Mouse (Mus musculus) intestine, embryonic 14.5 days (tissue): ENCODE measurements around the gene Pax5. TPM values are rescaled to one million over a fixed set of nuclear protein-coding genes. Genes with fewer than 3 reads are reported as not detected.
A peak's percentile ranks its signal among the peaks of the same experiment; 100 is the strongest.
"Not testable (repeated sequence)": the region's sequence is repeated elsewhere in the genome, so short reads cannot be mapped to it uniquely, and the experiment has no call there.

Experiments
- ATAC-seq: fragments of 200-750 bp; cut with Nextera tagmentation; replicated peaks from 2 replicates; pipeline ENCODE4 v1.8.0; 2017; ENCODE audit warnings: low read depth, moderate number of reproducible peaks, moderate TSS enrichment, moderate library complexity; ENCODE audit not compliant: low FRiP score, low TSS enrichment
- DNase-seq: peaks from one replicate; pipeline ENCODE4 v3.0.0-alpha.2; 2018; ENCODE audit warnings: low spot score
- H3K27ac ChIP-seq: fragments of 300-500 bp; sonication (generic); 2 replicates; pipeline ENCODE4 v1.5.1; 2014; ENCODE audit warnings: low read depth, mild to moderate bottlenecking, control low read depth
- H3K27me3 ChIP-seq: fragments of 300-500 bp; sonication (generic); replicated peaks from 2 replicates; pipeline ENCODE4 v1.6.1; 2014; ENCODE audit warnings: low read length, control low read depth; ENCODE audit not compliant: control insufficient read depth, insufficient read depth
- H3K36me3 ChIP-seq: fragments of 300-500 bp; sonication (generic); 2 replicates; pipeline ENCODE4 v1.6.1; 2014; ENCODE audit warnings: low read length, control low read depth; ENCODE audit not compliant: control insufficient read depth, insufficient read depth
- H3K4me1 ChIP-seq: fragments of 300-500 bp; sonication (generic); replicated peaks from 2 replicates; pipeline ENCODE4 v1.6.1; 2014; ENCODE audit warnings: low read length, control low read depth, mixed read lengths; ENCODE audit not compliant: control insufficient read depth, insufficient read depth
- H3K4me2 ChIP-seq: fragments of 300-500 bp; sonication (generic); 2 replicates; pipeline ENCODE4 v1.6.1; 2014; ENCODE audit warnings: low read length
- H3K4me3 ChIP-seq: fragments of 300-500 bp; sonication (generic); 2 replicates; pipeline ENCODE4 v1.5.1; 2014; ENCODE audit warnings: low read depth, low read length, control low read depth, mixed read lengths
- H3K9ac ChIP-seq: fragments of 300-500 bp; sonication (generic); 2 replicates; pipeline ENCODE4 v1.6.1; 2014; ENCODE audit warnings: mild to moderate bottlenecking, low read length
- H3K9me3 ChIP-seq: fragments of 300-500 bp; sonication (generic); 2 replicates; pipeline ENCODE4 v1.6.1; 2016; ENCODE audit warnings: low read length, control low read depth; ENCODE audit not compliant: control insufficient read depth
- WGBS: fragments of 180-500 bp; shearing (Covaris S2); extraction: QIAGEN DNeasy Blood & Tissue Kit; methylation state at CpG from one replicate; pipeline ENCODE4 v1.1.7; 2014; 5-methylcytosine and 5-hydroxymethylcytosine counted together
- polyA plus RNA-seq: library from polyadenylated mRNA; unstranded; fragments of >200 nt; fragmentation: Nextera tagmentation; extraction: Ambion mirVana; gene quantifications from 2 replicates; pipeline ENCODE4 v1.2.1, GENCODE M21; 2014

Pax5 gene
- polyA plus RNA-seq, result not detected in 2 replicates

DNA sequence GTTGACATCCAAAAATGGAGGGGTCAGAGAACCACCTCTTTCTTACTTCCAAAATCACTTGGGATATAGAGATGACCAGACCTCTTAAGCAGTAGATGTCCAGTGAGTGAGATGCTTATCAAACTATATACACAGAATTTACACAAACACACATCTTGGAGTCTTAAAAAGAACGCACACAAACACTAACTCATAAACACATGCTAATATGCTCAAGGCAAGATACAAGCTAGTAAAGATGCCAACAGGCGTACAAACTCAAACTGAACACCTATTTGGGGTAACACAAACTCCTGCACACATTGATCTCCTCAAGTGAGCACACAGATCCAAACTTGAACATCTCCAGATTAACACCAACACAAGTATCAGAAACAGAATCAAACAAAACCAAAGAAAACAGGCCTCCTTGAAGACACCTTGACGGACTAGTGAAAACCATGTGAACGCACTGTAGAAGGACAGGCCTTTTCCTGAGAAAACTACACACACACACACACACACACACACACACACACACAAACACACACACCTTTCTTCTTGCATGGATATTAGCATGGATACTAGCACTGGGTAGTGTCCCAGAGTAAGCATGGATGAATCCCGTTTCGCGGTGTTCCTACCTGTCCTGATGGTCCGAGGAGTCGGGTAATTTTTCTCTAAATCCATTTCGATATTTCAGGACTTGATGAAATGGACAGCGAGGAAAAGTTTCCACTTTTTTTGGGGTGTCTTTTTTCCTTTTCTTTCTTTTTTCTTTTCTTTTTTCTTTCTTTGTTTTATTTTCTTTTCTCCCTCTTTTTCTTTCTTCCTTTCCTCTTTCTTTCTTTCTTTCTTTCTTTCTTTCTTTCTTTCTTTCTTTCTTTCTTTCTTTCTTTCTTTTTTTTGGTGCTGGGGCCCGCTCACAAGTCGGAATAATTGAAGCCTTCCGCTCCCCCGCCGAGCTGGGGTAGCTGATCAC lies at the start of gene Pax5:
Gene Pax5 (minus strand): TSS at position 748 of the 961 bp plus-strand sequence.
- no peak for DNase-seq
- WGBS, result 25% methylated on average over 16 of the region's 16 CpGs
- Histone ChIP-seq H3K4me2 (no peak within 1 kb of the TSS), H3K27ac (no peak within 1 kb of the TSS), H3K4me3 (no peak within 1 kb of the TSS), H3K9me3 (no peaks in the 10 kb centered on the region), H3K4me1 (0 out of 2 replicates have a peak, but pooled peaks cover 6% of the 10 kb centered on the region), H3K36me3 (no peaks in the 10 kb centered on the region), H3K27me3 (peaks cover 100% of the 10 kb centered on the region), H3K9ac (no peak within 1 kb of the TSS)
- ATAC-seq, result no peak

DNA sequence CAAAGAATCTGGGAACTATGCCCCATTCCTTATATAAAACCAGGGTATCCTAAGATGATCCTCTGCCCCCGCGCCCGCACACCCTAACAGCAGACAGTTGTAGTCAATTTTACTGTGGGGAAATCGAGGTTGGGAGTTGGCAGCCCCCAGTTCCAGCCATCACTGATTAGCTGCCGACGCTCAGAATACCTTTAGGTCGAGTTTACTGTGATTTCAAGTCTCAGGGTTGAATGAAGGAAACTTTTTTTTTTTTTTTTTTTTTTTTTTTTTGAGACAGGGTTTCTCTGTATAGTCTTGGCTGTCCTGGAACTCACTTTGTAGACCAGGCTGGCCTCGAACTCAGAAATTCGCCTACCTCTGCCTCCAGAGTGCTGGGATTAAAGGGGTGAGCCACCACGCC lies 46.8 kb upstream of the Pax5 start:
- not testable (repeated sequence) for DNase-seq, H3K9me3 ChIP-seq, ATAC-seq, H3K27me3 ChIP-seq, H3K4me1 ChIP-seq, H3K36me3 ChIP-seq
- 5% methylated on average over 10 of the region's 10 CpGs for WGBS
- Histone ChIP-seq H3K4me3 (peak overlapping the region; percentile 92), H3K9ac (peak overlapping the region; percentile 93), H3K27ac (peak overlapping the region; percentile 95), H3K4me2 (peak overlapping the region; percentile 85)

DNA sequence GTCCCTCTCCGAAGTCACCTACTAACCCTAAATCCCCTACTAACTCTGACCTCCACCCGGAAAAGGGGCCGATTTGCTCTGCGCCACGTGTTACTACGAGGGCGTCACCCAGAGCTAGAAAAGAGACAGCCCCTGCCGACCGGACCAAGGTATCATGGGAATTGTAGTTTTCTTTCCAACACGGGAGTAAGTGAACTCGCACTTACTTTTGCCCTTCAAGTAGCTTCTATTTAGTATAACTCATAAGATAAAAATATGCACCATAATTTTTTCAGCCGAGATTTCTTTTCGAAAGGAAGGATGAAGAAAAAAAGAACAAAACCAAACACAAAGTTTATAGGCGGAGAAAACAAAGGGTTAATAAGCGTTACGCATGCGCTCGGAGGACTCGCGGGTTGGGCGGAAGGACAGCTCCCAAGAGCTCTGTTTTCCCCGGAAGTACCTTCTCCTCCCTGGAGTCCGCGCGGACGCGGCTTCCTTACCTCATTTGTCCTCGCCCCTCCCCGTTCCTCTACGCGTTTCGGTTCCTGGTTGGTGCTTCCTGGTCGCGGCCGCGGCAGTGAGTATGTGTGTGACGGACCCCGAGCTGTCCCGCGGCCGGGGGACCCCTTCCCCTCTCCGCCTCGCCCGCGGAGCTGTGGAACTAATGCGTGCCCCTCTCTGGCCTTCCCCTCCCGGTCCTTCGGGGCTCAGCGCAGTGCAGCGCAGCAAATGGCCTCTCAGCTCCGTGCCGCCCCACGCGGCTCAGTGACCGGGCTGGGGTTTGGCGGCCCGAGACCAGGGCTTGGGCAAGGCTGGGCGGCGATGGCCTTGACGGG lies 46.1 kb upstream of the Pax5 start:
- peak overlapping the region; percentile 92 for H3K4me3 ChIP-seq
- peak overlapping the region; percentile 93 for H3K9ac ChIP-seq
- no peaks in the 10 kb centered on the region for H3K9me3 ChIP-seq
- DNase-seq (peak; percentile 93), ATAC-seq (peak; percentile 99)
- H3K4me1 ChIP-seq, result peaks cover 5% of the 10 kb centered on the region; the same call in 1 of the 2 replicates
- peak overlapping the region; percentile 85 for H3K4me2 ChIP-seq
- no peaks in the 10 kb centered on the region for H3K27me3 ChIP-seq
- peak overlapping the region; percentile 95 for H3K27ac ChIP-seq
- under 1% methylated on average over 60 of the region's 60 CpGs for whole genome bisulfite sequencing
- no peaks in the 10 kb centered on the region for H3K36me3 ChIP-seq

DNA sequence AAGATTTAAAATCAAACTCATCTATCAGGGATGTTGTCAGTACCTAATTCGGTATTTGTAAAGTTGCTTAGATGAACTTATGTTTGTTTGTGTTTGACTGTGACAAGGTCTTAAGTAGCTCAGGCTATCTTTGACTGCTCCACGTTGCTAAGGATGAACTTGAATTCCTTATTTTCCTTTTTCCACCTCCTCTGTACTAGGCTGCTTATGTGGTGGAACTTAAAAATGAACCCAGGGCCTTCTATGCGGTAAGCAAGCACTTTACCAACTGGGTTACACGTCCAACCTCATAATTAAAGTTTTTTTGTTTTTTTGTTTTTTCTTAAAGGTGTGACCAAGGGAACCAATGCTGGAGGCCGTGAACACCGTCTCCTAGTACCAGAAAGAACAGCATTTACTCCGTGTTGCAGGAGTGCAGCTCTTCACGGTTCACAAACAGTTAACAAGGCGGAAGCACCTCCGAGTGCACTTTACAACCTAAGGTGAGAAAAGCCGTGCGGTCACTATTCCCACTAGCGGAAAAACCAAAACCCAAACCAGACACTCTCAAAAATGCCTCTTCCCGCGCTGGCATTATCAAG lies 45.4 kb upstream of the Pax5 start, which contains the start of gene Zcchc7:
Gene Zcchc7 (plus strand): TSS at position 325 of the 581 bp plus-strand sequence.
- Histone ChIP-seq H3K4me1 (peaks cover 5% of the 10 kb centered on the region; the same call in 1 of the 2 replicates), H3K36me3 (no peaks in the 10 kb centered on the region), H3K4me2 (peak within 1 kb of the TSS; percentile 85), H3K27ac (peak within 1 kb of the TSS; percentile 95), H3K9me3 (no peaks in the 10 kb centered on the region), H3K4me3 (peak within 1 kb of the TSS; percentile 92), H3K9ac (peak within 1 kb of the TSS; percentile 93), H3K27me3 (no peaks in the 10 kb centered on the region)
- peak; percentile 89 for DNase-seq
- peak; percentile 58 for ATAC-seq
- WGBS, result 4% methylated on average over 15 of the region's 15 CpGs

DNA sequence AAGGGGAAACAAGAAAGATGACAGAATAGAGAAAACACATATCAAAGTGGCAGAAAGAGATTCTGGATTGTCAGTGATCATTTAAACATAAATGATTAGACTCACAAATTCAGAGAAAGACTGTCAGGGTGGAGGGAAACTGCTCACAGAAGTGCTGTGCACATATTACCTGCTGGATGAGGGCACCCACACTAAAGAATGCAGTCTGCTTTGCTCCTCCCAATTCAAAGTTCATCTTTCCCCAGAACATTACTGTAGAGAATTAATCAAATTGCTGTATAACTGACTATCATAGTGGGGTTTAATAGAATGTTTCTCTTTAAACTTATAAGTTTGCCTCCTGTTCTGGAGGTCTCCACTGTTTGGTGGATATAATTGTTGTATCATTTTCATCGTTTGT lies 30.2 kb upstream of the Pax5 start:
- Histone ChIP-seq H3K4me2 (no peak overlapping the region), H3K4me1 (no peaks in the 10 kb centered on the region), H3K4me3 (no peak overlapping the region), H3K27ac (no peak overlapping the region), H3K9me3 (peaks cover 7% of the 10 kb centered on the region; the same call in 1 of the 2 replicates), H3K36me3 (no peaks in the 10 kb centered on the region), H3K27me3 (no peaks in the 10 kb centered on the region), H3K9ac (no peak overlapping the region)
- 69% methylated on average over 1 of the region's 1 CpGs for WGBS
- ATAC-seq (no peak), DNase-seq (no peak)

DNA sequence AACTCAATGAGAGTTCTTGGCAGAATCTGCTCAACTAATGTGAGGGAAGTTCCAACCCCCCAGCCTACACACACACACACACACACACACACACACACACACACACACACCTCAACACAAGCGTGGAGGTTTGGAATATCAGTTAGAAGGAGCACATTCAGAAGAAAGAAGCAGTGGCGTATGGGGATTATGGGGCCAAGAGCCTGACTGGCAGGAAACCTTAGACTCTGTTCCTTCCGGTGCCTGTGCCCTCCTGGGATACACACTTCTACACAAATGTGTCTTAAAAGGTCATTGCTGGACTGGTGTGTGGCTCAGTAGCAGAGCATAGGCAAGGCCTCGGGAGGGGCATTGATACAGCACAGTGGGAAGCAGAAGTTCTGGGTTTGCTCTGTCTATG lies 10.9 kb upstream of the Pax5 start:
- WGBS, result 80% methylated on average over 4 of the region's 4 CpGs
- Histone ChIP-seq H3K27ac (no peak overlapping the region), H3K9me3 (no peaks in the 10 kb centered on the region), H3K9ac (no peak overlapping the region), H3K27me3 (peaks cover 32% of the 10 kb centered on the region), H3K4me2 (no peak overlapping the region), H3K4me1 (no peaks in the 10 kb centered on the region), H3K36me3 (no peaks in the 10 kb centered on the region), H3K4me3 (no peak overlapping the region)
- no peak for ATAC-seq
- DNase-seq, result no peak

DNA sequence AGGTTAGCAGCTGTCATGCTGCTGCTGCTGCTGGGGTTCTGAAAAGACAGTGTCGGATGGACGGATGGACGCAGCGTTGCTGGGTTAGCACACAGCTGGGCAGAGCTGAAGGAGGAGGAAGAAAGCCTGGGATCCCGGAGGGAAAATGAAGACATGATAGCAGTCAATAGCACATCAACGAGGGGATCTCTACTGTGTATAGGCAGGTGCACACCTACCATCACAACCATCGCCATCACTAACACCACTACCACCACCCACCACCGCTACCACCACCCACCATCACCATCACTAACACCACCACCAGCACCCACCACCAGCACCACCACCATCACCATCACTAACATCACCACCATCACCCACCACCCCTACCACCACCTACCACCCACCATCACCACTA lies 9.8 kb upstream of the Pax5 start:
- 87% methylated on average over 8 of the region's 8 CpGs for WGBS
- H3K36me3 ChIP-seq, result no peaks in the 10 kb centered on the region
- no peak overlapping the region for H3K27ac ChIP-seq
- DNase-seq, result no peak
- no peak overlapping the region for H3K4me3 ChIP-seq
- no peak for ATAC-seq
- no peak overlapping the region for H3K9ac ChIP-seq
- no peaks in the 10 kb centered on the region for H3K9me3 ChIP-seq
- no peaks in the 10 kb centered on the region for H3K4me1 ChIP-seq
- H3K4me2 ChIP-seq, result no peak overlapping the region
- H3K27me3 ChIP-seq, result peaks cover 42% of the 10 kb centered on the region

DNA sequence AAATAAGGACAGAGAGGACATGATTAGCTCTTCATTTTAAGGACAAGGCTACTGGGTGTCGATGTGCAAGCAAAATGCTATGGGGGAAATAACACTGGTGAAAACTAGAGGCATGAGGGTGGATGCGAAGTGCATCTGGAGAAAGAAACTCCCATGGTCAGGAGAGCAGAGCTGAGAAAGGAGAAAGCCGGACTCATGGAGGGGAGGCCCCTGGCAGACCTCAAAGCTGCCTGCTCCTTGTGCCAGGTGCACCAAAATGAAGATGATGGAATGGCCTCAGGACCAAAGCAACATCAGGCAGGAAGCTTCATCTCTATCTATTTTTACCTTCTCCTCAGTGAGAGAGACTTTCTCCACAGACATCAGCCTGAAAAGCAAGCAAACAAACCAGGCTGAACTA lies 7.4 kb upstream of the Pax5 start:
- no peak overlapping the region for H3K27ac ChIP-seq
- H3K4me2 ChIP-seq, result no peak overlapping the region
- ATAC-seq, result no peak
- no peaks in the 10 kb centered on the region for H3K36me3 ChIP-seq
- no peaks in the 10 kb centered on the region for H3K9me3 ChIP-seq
- no peak overlapping the region for H3K4me3 ChIP-seq
- H3K4me1 ChIP-seq, result 0 out of 2 replicates have a peak, but pooled peaks cover 3% of the 10 kb centered on the region
- peaks cover 66% of the 10 kb centered on the region for H3K27me3 ChIP-seq
- WGBS, result 72% methylated on average over 3 of the region's 3 CpGs
- peak; percentile 33 for DNase-seq
- no peak overlapping the region for H3K9ac ChIP-seq
